Mouse (Mus musculus): ENCODE results near the gene Ruvbl1.

DNA sequence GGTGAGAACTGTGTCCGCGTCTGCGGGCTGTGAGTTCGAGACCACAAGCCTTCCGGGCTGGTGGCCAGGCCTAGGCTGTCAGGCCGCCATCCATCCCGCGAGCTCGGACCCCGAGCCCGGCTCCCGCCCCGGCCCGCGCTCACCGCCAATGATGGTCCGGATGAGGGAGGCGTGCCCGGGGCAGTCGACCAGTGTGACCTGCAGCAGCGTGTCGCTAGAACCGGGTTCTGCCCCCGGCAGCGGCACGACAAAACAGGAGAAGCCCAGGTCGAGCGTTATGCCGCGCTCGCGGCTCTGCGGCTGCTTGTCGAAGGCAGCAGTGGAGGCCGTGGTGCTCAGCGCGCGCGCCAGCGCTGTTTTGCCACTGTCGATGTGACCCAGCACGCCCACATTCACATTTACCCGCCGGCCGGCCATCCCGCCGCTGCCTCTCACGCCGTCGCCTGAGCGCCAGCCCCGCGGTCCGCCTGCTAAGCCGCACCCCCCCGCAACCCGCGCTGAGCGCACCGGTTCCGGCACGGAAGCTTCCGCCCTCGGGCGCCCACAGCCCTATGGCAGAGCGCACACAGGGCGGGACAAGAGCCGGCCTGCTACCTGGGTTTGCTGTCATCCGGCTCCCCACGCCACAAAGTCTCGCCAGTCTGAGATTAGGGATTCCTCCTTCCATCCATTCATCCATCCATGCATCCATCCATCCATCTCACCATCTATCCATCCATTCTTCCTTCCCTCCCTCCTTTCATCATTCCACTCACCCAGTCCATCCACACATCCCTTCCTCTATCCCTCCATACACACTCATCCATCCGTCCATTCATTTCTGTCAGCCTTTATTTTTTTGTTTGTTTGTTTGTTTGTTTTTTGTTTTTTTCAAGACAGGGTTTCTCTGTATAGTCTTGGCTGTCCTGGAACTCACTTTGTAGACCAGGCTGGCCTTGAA lies 18.9 kb upstream of the Ruvbl1 start, which contains the start of gene Eefsec:
- TF ChIP-seq NANOG (IDR thresholded peaks at IDR 0.05; ENCODE audit: borderline replicate concordance, low read length) = no peak
- TF ChIP-seq CTCF (conservative IDR thresholded peaks at IDR 0.05; ENCODE audit: low read length) = no peak
- no peak for TF ChIP-seq POU5F1 (IDR thresholded peaks at IDR 0.05; ENCODE audit: borderline replicate concordance, low read length)

Data from E14TG2a.4 (cell line).